Mouse (Mus musculus) erythroblast, embryonic 14.5 days (primary cell): Measurements from ENCODE around the gene Pik3c2g.

Experiments
- GATA1 ChIP-seq: IDR thresholded peaks from 2 replicates; pipeline ENCODE4 v1.6.1; 2012; ENCODE audit warnings: low read length, inconsistent platforms, mixed read lengths
- TAL1 ChIP-seq: IDR thresholded peaks from 3 replicates; pipeline ENCODE4 v1.6.1; 2012; ENCODE audit warnings: low read length, inconsistent platforms, mixed read lengths

GRCm38 (mm10) chr6:139789479-139789878 lies 202.5 kb downstream of the Pik3c2g start:
- no peak for TF ChIP-seq GATA1
- no peak for TF ChIP-seq TAL1
